Mouse (Mus musculus) skeletal muscle tissue, adult 2 months (tissue): ENCODE data around the gene Cmah.
A peak's percentile ranks its signal among the peaks of the same experiment; 100 is the strongest.

Source experiments
- DNase-seq: peaks from one replicate; pipeline ENCODE4 v3.0.0-alpha.2; 2012; ENCODE audit warnings: low read depth, low spot score

Gene Cmah

DNA sequence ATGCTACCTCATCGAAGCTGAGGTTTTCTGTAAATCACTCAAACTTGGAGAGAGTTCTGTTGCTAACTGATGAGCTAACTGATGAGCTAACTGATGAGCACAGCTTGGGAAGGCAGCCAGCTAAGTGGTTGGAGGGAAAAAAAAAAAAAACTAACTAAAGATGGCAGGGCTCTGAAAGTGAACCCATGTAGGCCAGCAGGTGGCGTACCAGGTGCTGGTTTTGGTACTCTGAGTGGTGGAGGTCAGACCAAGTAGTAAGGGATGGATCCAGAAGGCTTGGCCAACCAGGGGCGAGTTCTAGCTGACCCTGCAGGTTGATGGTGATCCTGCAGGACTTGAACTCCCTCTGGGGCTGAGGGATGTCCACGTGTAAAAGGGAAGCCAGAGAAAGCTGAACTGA is 89.2 kb downstream of the Cmah start:
- DNase-seq, result peak; percentile 70

DNA sequence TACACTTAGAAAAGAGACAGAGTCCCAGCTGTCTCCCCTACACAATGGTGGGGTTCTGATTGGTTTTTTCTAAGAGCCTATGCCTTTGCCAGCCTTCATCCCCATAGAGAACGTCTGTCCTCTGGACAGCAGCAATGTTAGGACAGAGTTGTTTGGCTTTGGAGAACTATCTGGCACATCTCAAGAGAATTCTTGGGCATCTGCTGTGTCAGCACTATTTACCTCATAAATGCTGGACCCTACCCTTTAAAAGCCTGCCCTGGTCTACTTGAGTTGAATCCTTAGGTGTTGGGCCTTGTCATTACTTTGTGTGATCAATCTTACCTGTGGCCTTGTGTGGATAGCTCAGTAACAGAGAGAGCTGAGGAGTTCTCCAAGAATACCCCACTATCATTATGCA is 90.8 kb downstream of the Cmah start:
- no peak for DNase-seq

DNA sequence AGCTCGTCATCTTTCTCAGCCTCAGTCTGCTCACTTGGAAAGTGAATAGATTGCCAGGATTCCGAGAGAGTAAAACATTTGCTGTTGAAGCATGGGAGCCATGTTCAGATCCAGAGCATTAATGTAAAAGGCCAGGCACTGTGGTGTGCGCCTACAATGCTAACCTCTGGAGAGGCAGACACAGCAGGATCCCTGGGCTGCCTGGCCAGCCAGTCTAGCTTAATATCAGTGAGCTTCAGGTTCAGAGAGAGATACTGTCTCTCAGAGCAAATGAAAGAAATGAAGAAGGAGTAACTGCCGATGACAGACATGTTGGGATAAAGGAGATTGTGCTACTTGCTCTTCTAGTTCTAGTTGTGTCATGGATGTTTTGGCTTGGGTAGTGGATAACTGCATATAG is 91.6 kb downstream of the Cmah start:
- DNase-seq, result no peak

GRCm38 (mm10) chr13:24419560-24420250 is 92.5 kb downstream of the Cmah start:
- no peak for DNase-seq

GRCm38 (mm10) chr13:24421987-24422386 is 94.8 kb downstream of the Cmah start:
- no peak for DNase-seq

GRCm38 (mm10) chr13:24430215-24430614 is 103.0 kb downstream of the Cmah start:
- no peak for DNase-seq

- DNase-seq, result no peak
These were observed 104.4 kb downstream of the Cmah start for GRCm38 (mm10) chr13:24431593-24431992.

DNA sequence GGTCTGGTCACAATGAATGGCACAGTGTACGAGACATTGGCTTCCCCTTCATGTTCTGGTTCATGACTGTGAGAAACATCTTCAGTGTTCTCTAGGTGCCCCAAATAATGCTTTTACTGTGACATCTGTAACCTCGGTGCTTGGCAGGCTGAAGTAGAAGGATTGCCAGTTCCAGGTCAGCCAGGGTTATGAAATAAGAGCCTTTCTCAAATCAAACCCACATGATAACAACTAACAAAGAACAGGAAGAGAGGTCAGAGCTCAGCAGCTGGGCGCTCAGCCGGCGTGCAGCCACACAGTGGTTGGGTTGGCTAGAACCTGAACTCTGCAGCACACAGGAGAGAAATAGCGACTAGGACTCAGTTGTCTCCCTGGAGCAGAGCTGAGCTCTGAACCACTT is 115.1 kb downstream of the Cmah start:
- DNase-seq, result peak; percentile 48

DNA sequence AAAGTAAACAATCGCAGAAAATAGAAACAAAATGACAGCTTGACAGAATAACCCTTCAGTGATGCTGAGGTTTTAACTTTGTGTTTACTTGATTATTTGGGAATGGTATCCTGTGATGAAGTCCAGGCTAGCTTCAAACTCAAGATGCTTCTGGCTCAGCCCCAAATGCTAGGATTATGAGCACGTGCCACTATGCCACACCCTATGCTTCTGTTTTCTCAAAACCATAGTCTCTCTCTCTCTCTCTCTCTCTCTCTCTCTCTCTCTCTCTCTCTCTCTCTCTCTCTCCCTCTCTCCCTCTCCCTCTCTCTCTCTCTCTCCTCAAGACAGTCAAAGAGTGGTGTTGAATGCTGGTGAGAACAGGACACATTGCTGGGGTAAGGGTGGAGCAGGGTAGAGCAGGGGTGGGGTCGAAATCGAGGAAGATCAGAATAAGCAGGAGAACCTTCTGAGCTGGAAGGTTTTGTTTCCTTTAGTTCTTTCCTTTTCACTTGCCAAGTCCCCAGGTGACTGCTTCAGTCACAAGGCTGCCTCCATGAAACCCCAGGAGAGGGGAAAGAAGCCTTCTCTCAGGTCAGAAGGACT is 116.7 kb downstream of the Cmah start:
- no peak for DNase-seq

DNA sequence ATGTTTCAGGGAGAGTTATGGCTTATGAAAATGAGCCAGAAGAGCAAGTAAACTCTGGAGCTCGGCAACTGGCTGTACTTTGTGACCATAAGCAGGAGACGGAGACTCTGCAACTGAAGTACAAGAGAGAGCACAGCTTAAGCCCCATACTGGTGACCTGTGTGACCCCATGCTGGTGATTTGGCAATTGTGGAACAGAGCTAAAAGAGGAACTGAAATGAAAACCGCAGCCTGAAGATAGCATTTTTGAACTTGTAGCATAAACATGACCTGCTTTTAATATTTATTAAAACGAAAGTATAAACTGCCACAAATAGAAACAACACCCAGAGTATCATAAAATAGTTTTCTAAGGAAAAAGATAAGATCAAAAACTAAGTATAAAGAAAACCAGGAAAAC is 117.5 kb downstream of the Cmah start:
- DNase-seq, result peak; percentile 49

- no peak for DNase-seq
These were observed 118.0 kb downstream of the Cmah start for GRCm38 (mm10) chr13:24445166-24445565.

DNA sequence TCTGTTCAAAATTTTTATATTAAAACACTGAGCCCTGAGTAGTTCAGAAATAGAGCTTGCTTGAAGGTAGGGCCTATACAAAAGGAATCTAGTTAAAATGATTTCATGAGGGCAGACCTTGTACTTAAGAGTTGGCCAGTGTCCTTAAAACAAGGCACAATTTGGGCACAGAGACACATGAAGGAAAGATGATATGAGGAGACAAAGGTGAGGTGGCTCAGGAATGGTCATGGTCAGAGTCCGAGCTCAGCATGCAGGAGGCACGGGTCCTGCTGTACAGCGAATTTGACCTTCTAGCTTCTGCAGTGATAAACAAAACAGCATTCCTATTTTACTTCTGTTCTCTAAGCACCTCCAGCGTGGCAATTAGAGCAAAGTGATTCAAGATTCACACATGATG is 118.9 kb downstream of the Cmah start:
- no peak for DNase-seq

DNA sequence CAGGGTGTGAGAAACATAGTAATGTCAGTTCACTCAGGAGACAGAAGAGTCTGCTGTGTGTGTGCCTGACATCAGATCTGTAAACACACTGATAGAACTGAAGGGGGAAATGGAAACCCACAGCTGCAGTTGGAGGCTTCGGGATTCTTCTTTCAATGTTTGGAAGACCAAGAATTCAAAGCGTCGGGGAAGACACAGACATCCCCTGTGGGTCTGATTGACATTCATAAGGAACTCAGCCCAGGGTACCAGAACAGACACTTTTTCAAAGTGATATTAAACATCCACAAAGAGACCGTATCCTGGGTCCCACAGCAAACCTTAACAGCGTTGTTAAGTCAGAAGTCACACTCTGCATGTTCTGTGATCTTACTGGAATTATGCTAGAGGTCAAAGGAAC is 119.8 kb downstream of the Cmah start:
- DNase-seq, result no peak

DNA sequence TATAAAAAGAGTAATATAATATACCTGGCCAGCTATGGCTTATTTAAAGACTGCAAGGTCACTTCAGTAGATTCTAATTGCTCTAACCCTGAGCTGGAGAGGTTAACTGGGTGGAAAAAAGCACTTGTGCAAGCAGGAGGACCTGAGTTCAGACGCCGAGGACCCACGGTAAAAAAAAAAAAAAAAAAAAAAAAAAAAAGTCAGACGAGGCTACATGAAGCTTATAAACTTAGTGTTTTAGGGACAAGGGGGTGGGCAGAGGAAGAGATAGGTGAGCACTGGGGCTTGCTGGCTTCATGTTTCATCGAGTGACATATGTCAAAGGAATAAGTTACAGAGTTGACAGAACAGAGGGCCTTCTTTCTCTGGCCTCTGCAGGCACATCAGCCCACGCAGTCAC is 121.4 kb downstream of the Cmah start:
- DNase-seq, result no peak

- DNase-seq, result no peak
These were observed 124.3 kb downstream of the Cmah start for GRCm38 (mm10) chr13:24451455-24451854.

- DNase-seq, result no peak
These were observed 126.5 kb downstream of the Cmah start for GRCm38 (mm10) chr13:24453737-24454136.

GRCm38 (mm10) chr13:24456385-24456784 is 129.2 kb downstream of the Cmah start:
- DNase-seq, result no peak

- no peak for DNase-seq
These were observed 133.3 kb downstream of the Cmah start for GRCm38 (mm10) chr13:24460517-24460916.

DNA sequence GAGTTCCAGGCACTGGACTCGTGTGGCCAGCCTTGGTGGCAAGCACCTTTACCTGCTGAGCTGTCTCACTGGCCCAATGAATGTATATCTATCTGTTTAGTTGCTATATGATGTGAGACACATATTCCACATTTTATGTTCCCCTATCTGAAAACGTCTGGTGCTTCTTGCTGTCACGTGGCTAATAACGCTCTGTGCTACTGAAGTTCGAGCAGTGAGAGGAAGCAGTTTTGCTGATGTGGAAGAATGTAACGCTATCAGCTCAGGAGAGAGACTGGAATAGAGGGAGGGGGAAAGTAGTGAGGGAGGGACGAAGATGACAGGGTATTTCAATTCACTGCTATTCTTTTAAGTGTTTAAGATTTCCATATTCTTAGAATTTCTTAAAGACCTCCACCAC is 136.6 kb downstream of the Cmah start:
- DNase-seq, result no peak

DNA sequence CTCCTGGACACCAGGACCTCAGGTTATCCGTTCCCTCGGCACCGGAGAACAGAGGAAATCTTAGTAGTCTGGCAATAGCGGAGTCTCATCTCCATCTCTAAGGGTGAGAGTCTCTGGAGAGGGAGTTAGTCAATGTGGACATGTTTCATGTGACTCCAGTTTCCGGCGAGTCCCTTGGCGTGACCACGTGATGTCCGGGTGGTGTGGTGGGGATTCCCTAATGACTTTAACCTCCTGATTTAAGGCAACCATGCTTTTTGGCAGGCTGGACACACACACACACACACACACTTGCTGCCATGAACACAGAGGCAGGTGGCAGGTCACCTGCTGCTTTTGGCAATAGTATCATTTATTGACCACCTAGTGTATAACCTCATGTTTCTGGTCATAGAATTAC is 138.8 kb downstream of the Cmah start:
- no peak for DNase-seq

GRCm38 (mm10) chr13:24467806-24468205 is 140.6 kb downstream of the Cmah start:
- no peak for DNase-seq

DNA sequence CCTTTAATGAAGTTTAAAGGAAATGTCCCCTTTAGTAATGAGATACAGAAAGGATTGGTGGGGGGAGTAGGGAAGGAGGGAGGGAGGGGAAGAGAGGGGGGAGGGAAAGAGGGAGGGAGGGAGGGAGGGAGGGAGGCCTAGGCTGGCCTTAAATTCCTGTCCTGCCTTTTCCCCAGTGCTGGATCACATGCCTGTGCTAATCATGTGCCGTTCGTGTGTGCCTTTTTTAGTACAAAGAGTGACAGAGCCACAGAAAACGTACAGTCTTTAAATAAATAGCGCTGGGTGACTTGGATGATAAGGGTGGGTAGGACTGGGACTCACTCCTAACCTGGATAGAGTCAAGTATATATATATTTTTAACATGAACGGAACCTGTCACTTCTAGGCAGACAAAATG is 150.4 kb downstream of the Cmah start:
- DNase-seq, result no peak

GRCm38 (mm10) chr13:24479516-24479915 is 152.3 kb downstream of the Cmah start:
- DNase-seq, result no peak

GRCm38 (mm10) chr13:24480824-24481223 is 153.6 kb downstream of the Cmah start:
- DNase-seq, result no peak
